Mouse (Mus musculus): ENCODE results near the gene Pcsk5.

- TF ChIP-seq CTCF (IDR thresholded peaks at IDR 0.05; ENCODE audit: extremely low read depth, insufficient read depth, low read length) (no peak), POLR2A (IDR thresholded peaks at IDR 0.05; ENCODE audit: extremely low read depth, insufficient read depth, low read length) (no peak)
Measured at GRCm38 (mm10) chr19:17781323-17781722, 56.1 kb downstream of the Pcsk5 start.

Data from cortical plate, adult 2 months (tissue).